Comparison of ENCODE assay signal across 11 mouse cellular contexts in genomic region chr10:43171106-43171505, GRCm38 (mm10). TPM values are rescaled to one million over a fixed set of nuclear protein-coding genes. Genes with fewer than 3 reads are reported as not detected.
DNase-seq lines count a peak whose midpoint lies in the region; ATAC-seq lines count a peak whose summit lies in the region.
"Had no signal": no experiment of that assay in that cellular context is flagged by ENCODE, and none has a peak within 500 bp of the region (broad histone marks: within the 10 kb centered on the region; RNA-seq: fewer than 3 reads in every experiment).

No protein-coding gene starts in this region.

- H3K4me3 ChIP-seq in kidney, embryonic 16.5 days (ENCODE audit: low read length), result peak overlapping the region; percentile 16
- peak overlapping the region; percentile 77 for H3K4me3 ChIP-seq in forebrain, embryonic 15.5 days
- H3K4me3 ChIP-seq in limb, embryonic 10.5 days, result peak overlapping the region; percentile 81
- peak overlapping the region; percentile 3; the same call in 1 of the 2 replicates for H3K4me3 ChIP-seq in stomach, embryonic 14.5 days (ENCODE audit: low read depth, low read length)
- H3K4me3 ChIP-seq: erythroblast, embryonic 14.5 days; megakaryocyte, embryonic 14.5 days had no signal

- no peaks in the 10 kb centered on the region for H3K36me3 ChIP-seq in kidney, embryonic 16.5 days (ENCODE audit: insufficient read depth, low read length)
- no peaks in the 10 kb centered on the region for H3K36me3 ChIP-seq in forebrain, embryonic 15.5 days
- H3K36me3 ChIP-seq in limb, embryonic 10.5 days, result no peaks in the 10 kb centered on the region
- no peaks in the 10 kb centered on the region for H3K36me3 ChIP-seq in stomach, embryonic 14.5 days (ENCODE audit: control insufficient read depth, insufficient read depth, low read length)

- peak overlapping the region; percentile 40 for H3K4me2 ChIP-seq in kidney, embryonic 16.5 days (replicated peaks; ENCODE audit: low read depth, low read length)
- peak overlapping the region; percentile 75 for H3K4me2 ChIP-seq in forebrain, embryonic 15.5 days (replicated peaks)
- H3K4me2 ChIP-seq in stomach, embryonic 14.5 days (replicated peaks; ENCODE audit: low read depth, low read length), result peak overlapping the region; percentile 29

- WGBS in kidney, embryonic 16.5 days, result 5% methylated on average over 8 of the region's 8 CpGs
- 12% methylated on average over 8 of the region's 8 CpGs for WGBS in forebrain, embryonic 15.5 days
- 0% methylated on average over 8 of the region's 8 CpGs for WGBS in limb, embryonic 10.5 days
- 5% methylated on average over 8 of the region's 8 CpGs for WGBS in stomach, embryonic 14.5 days

- H3K4me1 ChIP-seq in kidney, embryonic 16.5 days (ENCODE audit: insufficient read depth, low read length), result peaks cover 26% of the 10 kb centered on the region
- peaks cover 49% of the 10 kb centered on the region for H3K4me1 ChIP-seq in forebrain, embryonic 15.5 days
- H3K4me1 ChIP-seq in limb, embryonic 10.5 days, result peaks cover 60% of the 10 kb centered on the region
- peaks cover 9% of the 10 kb centered on the region; the same call in 1 of the 2 replicates for H3K4me1 ChIP-seq in stomach, embryonic 14.5 days (ENCODE audit: control insufficient read depth, insufficient read depth, low read length)

- no peak overlapping the region for H3K27ac ChIP-seq in kidney, embryonic 16.5 days (ENCODE audit: low read length)
- H3K27ac ChIP-seq in forebrain, embryonic 15.5 days (replicated peaks), result no peak overlapping the region
- no peak overlapping the region for H3K27ac ChIP-seq in limb, embryonic 10.5 days
- no peak overlapping the region for H3K27ac ChIP-seq in stomach, embryonic 14.5 days (ENCODE audit: low read length)

- intact Hi-C loops in left cerebral cortex, postnatal 4 days (cut with DNase I), result loop anchor here (5.0 to 10.0 kb wide), 3 partner anchors 146 to 306 kb away; partner anchors contain the start of gene Bend3

- no peak for DNase-seq in kidney, adult 11 months
- peak; percentile 58 for DNase-seq in limb, embryonic 10.5 days (ENCODE audit: low spot score)
- DNase-seq in frontal cortex, adult 2 months (ENCODE audit: extremely low spot score in 1 of 2, low spot score in 1 of 2), result no peak
- DNase-seq in left cerebral cortex, adult 8-10 months (ENCODE audit: low spot score in 2 of 2), result no peak
- no peak for DNase-seq in left cerebral cortex, postnatal 4 days

- H3K9ac ChIP-seq in kidney, embryonic 16.5 days (replicated peaks; ENCODE audit: low read length), result no peak overlapping the region
- peak overlapping the region; percentile 29 for H3K9ac ChIP-seq in forebrain, embryonic 15.5 days (replicated peaks)
- H3K9ac ChIP-seq in stomach, embryonic 14.5 days (replicated peaks; ENCODE audit: low read depth, low read length), result no peak overlapping the region

- ATAC-seq in kidney, embryonic 16.5 days (ENCODE audit: low FRiP score, low TSS enrichment), result peak; percentile 32; the same call in 1 of the 2 replicates
- ATAC-seq in forebrain, embryonic 15.5 days (replicated peaks), result no peak
- no peak; the same call in 1 of the 2 replicates for ATAC-seq in stomach, embryonic 14.5 days (ENCODE audit: insufficient number of reproducible peaks, insufficient read depth, low FRiP score, low read depth)

- peaks cover 43% of the 10 kb centered on the region for H3K27me3 ChIP-seq in kidney, embryonic 16.5 days (ENCODE audit: insufficient read depth, low read length)
- no peaks in the 10 kb centered on the region for H3K27me3 ChIP-seq in forebrain, embryonic 15.5 days
- peaks cover 39% of the 10 kb centered on the region for H3K27me3 ChIP-seq in limb, embryonic 10.5 days (ENCODE audit: low read depth, poor library complexity, severe bottlenecking)
- no peaks in the 10 kb centered on the region for H3K27me3 ChIP-seq in stomach, embryonic 14.5 days (ENCODE audit: control insufficient read depth, insufficient read depth, low read length)

- H3K9me3 ChIP-seq in kidney, embryonic 16.5 days (ENCODE audit: low read length), result peaks cover 2% of the 10 kb centered on the region; the same call in 1 of the 2 replicates
- H3K9me3 ChIP-seq in forebrain, embryonic 15.5 days, result no peaks in the 10 kb centered on the region
- H3K9me3 ChIP-seq in limb, embryonic 10.5 days (replicated peaks), result no peaks in the 10 kb centered on the region
- no peaks in the 10 kb centered on the region for H3K9me3 ChIP-seq in stomach, embryonic 14.5 days (ENCODE audit: control insufficient read depth, low read depth, low read length)

RNA-seq across cellular contexts. Expression of gene Sobp, which starts 3.2 kb away (rescaled TPM):
- polyA plus RNA-seq in kidney, embryonic 16.5 days (2015; fragmentation: Nextera tagmentation; extraction: Ambion mirVana), result 1.1 and 1.5 TPM in 2 replicates
- 15.1 and 16.2 TPM in 2 replicates for polyA plus RNA-seq in forebrain, embryonic 15.5 days (2015; fragmentation: Nextera tagmentation; extraction: Ambion mirVana)
- 1.4 and 2.3 TPM in 2 replicates for polyA plus RNA-seq in limb, embryonic 10.5 days (2016; fragmentation: Nextera tagmentation; extraction: Ambion mirVana)
- 2.5 and 3.4 TPM in 2 replicates for polyA plus RNA-seq in stomach, embryonic 14.5 days (2014; fragmentation: Nextera tagmentation; extraction: Ambion mirVana)
- 26.0 and 26.1 TPM in 2 replicates for polyA plus RNA-seq in frontal cortex, adult 2 months (2012; rRNA removed)
- 10 to 100 TPM; 59.6 to 62.9 (median 61.6) TPM for total RNA-seq in left cerebral cortex, adult 8-10 months (2022)
- 100 to 1,000 TPM; 130 to 133 TPM for total RNA-seq in left cerebral cortex, postnatal 4 days (2021)
- total RNA-seq: MEL had no signal
- polyA plus RNA-seq: erythroblast, embryonic 14.5 days had no signal

RNA-seq across cellular contexts. Expression of gene 9030612E09Rik, which starts 3.4 kb away (rescaled TPM):
- polyA plus RNA-seq in kidney, embryonic 16.5 days (2015; fragmentation: Nextera tagmentation; extraction: Ambion mirVana), result 0.60 and 0.69 TPM in 2 replicates
- 2.0 and 2.5 TPM in 2 replicates for polyA plus RNA-seq in forebrain, embryonic 15.5 days (2015; fragmentation: Nextera tagmentation; extraction: Ambion mirVana)
- 0.30 and 0.83 TPM in 2 replicates for polyA plus RNA-seq in limb, embryonic 10.5 days (2016; fragmentation: Nextera tagmentation; extraction: Ambion mirVana)
- polyA plus RNA-seq in stomach, embryonic 14.5 days (2014; fragmentation: Nextera tagmentation; extraction: Ambion mirVana), result 0.39 and 0.76 TPM in 2 replicates
- 2.9 and 3.9 TPM in 2 replicates for polyA plus RNA-seq in frontal cortex, adult 2 months (2012; rRNA removed)
- 1 to 10 TPM; 1.3 to 3.6 (median 2.6) TPM for total RNA-seq in left cerebral cortex, adult 8-10 months (2022)
- total RNA-seq in left cerebral cortex, postnatal 4 days (2021), result 1 to 10 TPM; 1.7 to 3.0 TPM
- total RNA-seq: MEL had no signal
- polyA plus RNA-seq: erythroblast, embryonic 14.5 days had no signal

RNA-seq across cellular contexts. Expression of gene Pdss2, which starts 50.2 kb away (rescaled TPM):
- polyA plus RNA-seq in kidney, embryonic 16.5 days (2015; fragmentation: Nextera tagmentation; extraction: Ambion mirVana), result 16.4 and 18.0 TPM in 2 replicates
- polyA plus RNA-seq in forebrain, embryonic 15.5 days (2015; fragmentation: Nextera tagmentation; extraction: Ambion mirVana), result 15.1 and 16.1 TPM in 2 replicates
- 14.5 and 14.8 TPM in 2 replicates for polyA plus RNA-seq in limb, embryonic 10.5 days (2016; fragmentation: Nextera tagmentation; extraction: Ambion mirVana)
- 13.1 TPM in 2 replicates for polyA plus RNA-seq in stomach, embryonic 14.5 days (2014; fragmentation: Nextera tagmentation; extraction: Ambion mirVana)
- 10.4 and 12.6 TPM in 2 replicates for polyA plus RNA-seq in frontal cortex, adult 2 months (2012; rRNA removed)
- 10 to 100 TPM; 17.9 to 23.9 (median 19.2) TPM for total RNA-seq in left cerebral cortex, adult 8-10 months (2022)
- total RNA-seq in left cerebral cortex, postnatal 4 days (2021), result 10 to 100 TPM; 19.5 to 21.5 TPM

Comparison
In these comparisons a context has a peak if more than half of its experiments do, and no peak if none do; other contexts are left out.
1. H3K4me3 ChIP-seq: peak in every context shown above with its lines; median percentile 81 in limb, embryonic 10.5 days; 77 in forebrain, embryonic 15.5 days; 16 in kidney, embryonic 16.5 days; 3 in stomach, embryonic 14.5 days.